Mouse (Mus musculus) MEL (cell line): ENCODE data around the gene Wdr89.

ENCODE experiments used
- CTCF ChIP-seq, 3 experiments: IDR thresholded peaks in 2 of 3; conservative IDR thresholded peaks in 1 of 3; 2 replicates each; pipeline ENCODE4 v1.5.1; 2011 to 2012; ENCODE audit warnings: low read length in 3 of 3, low read depth in 2 of 3, mild to moderate bottlenecking in 2 of 3, improper control_type of control experiment in 1 of 3, inconsistent platforms in 1 of 3, mixed read lengths in 1 of 3, moderate library complexity in 1 of 3; ENCODE audit not compliant: control insufficient read depth in 1 of 3, insufficient read depth in 1 of 3, poor library complexity in 1 of 3, severe bottlenecking in 1 of 3
- E2F4 ChIP-seq: IDR thresholded peaks from 2 replicates; pipeline ENCODE4 v1.6.1; 2011; ENCODE audit warnings: low read depth, low read length, improper control_type of control experiment, borderline replicate concordance

- TF ChIP-seq E2F4 = no peak
- no peak for TF ChIP-seq CTCF (IDR thresholded peaks at IDR 0.05 in 2 of 3, conservative IDR thresholded peaks at IDR 0.05 in 1 of 3; ENCODE audit: control insufficient read depth in 1 of 3, insufficient read depth in 1 of 3, low read depth in 2 of 3, low read length in 3 of 3, poor library complexity in 1 of 3, severe bottlenecking in 1 of 3)
These were observed 37.3 kb upstream of the Wdr89 start for GRCm38 (mm10) chr12:75706670-75707069.
